Mouse (Mus musculus): ENCODE data around the gene Ldlrap1. TPM values are rescaled to one million over a fixed set of nuclear protein-coding genes. Genes with fewer than 3 reads are reported as not detected.
A peak's percentile ranks its signal among the peaks of the same experiment; 100 is the strongest.

Gene Ldlrap1
- 25.6 and 26.7 TPM in 2 replicates for polyA plus RNA-seq (2015; fragmentation: Nextera tagmentation; extraction: Ambion mirVana)

GRCm38 (mm10) chr4:134767426-134768225 is at the start of gene Ldlrap1:
Gene Ldlrap1 (minus strand): TSS chr4:134768024.
- peaks cover 34% of the 10 kb centered on the region for H3K4me1 ChIP-seq (ENCODE audit: control insufficient read depth, insufficient read depth, low read length)
- H3K4me3 ChIP-seq (replicated peaks; ENCODE audit: low read length): peak within 1 kb of the TSS; percentile 76
- peak within 1 kb of the TSS; percentile 69 for H3K4me2 ChIP-seq (ENCODE audit: low read depth, low read length)
- H3K27ac ChIP-seq (ENCODE audit: low read length): peak within 1 kb of the TSS; percentile 81
- H3K9me3 ChIP-seq (replicated peaks; ENCODE audit: control insufficient read depth, low read length): no peaks in the 10 kb centered on the region
- H3K36me3 ChIP-seq (ENCODE audit: control insufficient read depth, insufficient read depth, low read length): no peaks in the 10 kb centered on the region
- under 1% methylated on average over 80 of the region's 80 CpGs for WGBS
- H3K9ac ChIP-seq (ENCODE audit: low read length): peak within 1 kb of the TSS; percentile 93
- ATAC-seq (ENCODE audit: insufficient read depth, low FRiP score): peak; percentile 88
- H3K27me3 ChIP-seq (ENCODE audit: control insufficient read depth, insufficient read depth, low read length): no peaks in the 10 kb centered on the region

DNA sequence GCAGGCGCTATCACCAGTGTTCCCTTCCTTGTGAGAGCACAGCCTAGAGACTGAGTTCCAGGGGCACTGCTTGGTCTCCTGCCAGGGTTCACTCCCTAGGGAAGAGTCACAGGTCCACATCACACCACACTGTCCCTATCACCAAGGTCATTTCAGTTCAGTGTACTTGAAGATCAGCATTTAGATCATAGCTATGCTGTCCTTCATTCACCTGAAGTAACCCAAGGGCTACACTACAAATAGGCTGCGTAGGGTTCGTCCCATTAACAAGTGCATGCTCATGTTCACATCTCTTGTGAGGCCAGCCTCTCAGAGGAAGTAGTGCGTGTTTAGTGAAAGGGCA is 46.4 kb upstream of the Ldlrap1 start:
- no peak overlapping the region for H3K4me3 ChIP-seq (replicated peaks; ENCODE audit: low read length)
- no peak overlapping the region for H3K9ac ChIP-seq (ENCODE audit: low read length)
- H3K9me3 ChIP-seq (replicated peaks; ENCODE audit: control insufficient read depth, low read length): no peaks in the 10 kb centered on the region
- H3K27ac ChIP-seq (ENCODE audit: low read length): no peak overlapping the region
- 0 out of 2 replicates have a peak, but pooled peaks cover 2% of the 10 kb centered on the region for H3K36me3 ChIP-seq (ENCODE audit: control insufficient read depth, insufficient read depth, low read length)
- WGBS: 88% methylated on average over 4 of the region's 4 CpGs
- no peak overlapping the region for H3K4me2 ChIP-seq (ENCODE audit: low read depth, low read length)
- no peak; the same call in 1 of the 2 replicates for ATAC-seq (ENCODE audit: insufficient read depth, low FRiP score)
- no peaks in the 10 kb centered on the region for H3K4me1 ChIP-seq (ENCODE audit: control insufficient read depth, insufficient read depth, low read length)
- no peaks in the 10 kb centered on the region for H3K27me3 ChIP-seq (ENCODE audit: control insufficient read depth, insufficient read depth, low read length)

GRCm38 (mm10) chr4:134813406-134814228 is 45.8 kb upstream of the Ldlrap1 start:
- Histone ChIP-seq H3K4me1 (ENCODE audit: control insufficient read depth, insufficient read depth, low read length) (no peaks in the 10 kb centered on the region), H3K36me3 (ENCODE audit: control insufficient read depth, insufficient read depth, low read length) (0 out of 2 replicates have a peak, but pooled peaks cover 4% of the 10 kb centered on the region), H3K27me3 (ENCODE audit: control insufficient read depth, insufficient read depth, low read length) (no peaks in the 10 kb centered on the region), H3K9ac (ENCODE audit: low read length) (no peak overlapping the region), H3K4me2 (ENCODE audit: low read depth, low read length) (no peak overlapping the region), H3K27ac (ENCODE audit: low read length) (no peak overlapping the region), H3K9me3 (replicated peaks; ENCODE audit: control insufficient read depth, low read length) (no peaks in the 10 kb centered on the region), H3K4me3 (replicated peaks; ENCODE audit: low read length) (no peak overlapping the region)
- no peak for ATAC-seq (ENCODE audit: insufficient read depth, low FRiP score)
- 83% methylated on average over 17 of the region's 17 CpGs for WGBS

DNA sequence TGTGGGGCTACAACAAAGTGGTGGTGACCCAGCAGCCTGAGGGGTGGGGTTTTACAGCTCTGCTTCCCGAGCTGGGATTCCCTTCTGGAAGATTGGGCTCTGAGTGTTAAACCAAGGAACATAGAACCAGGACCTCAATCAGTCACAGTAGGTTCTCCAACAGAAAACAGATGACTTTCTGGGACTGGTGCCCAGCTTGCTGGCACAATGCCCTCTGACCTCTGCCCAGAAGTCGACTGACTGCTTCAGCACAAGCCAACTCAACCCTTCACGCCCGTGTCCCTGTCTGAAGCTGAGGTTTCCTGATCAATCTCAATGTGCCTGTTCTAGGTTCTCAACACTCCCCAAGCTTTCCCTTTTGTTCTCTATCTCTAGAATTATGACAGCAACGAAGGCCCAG is 36.9 kb upstream of the Ldlrap1 start:
- Histone ChIP-seq H3K27me3 (ENCODE audit: control insufficient read depth, insufficient read depth, low read length) (no peaks in the 10 kb centered on the region), H3K9ac (ENCODE audit: low read length) (no peak overlapping the region), H3K4me1 (ENCODE audit: control insufficient read depth, insufficient read depth, low read length) (no peaks in the 10 kb centered on the region), H3K4me3 (replicated peaks; ENCODE audit: low read length) (no peak overlapping the region), H3K9me3 (replicated peaks; ENCODE audit: control insufficient read depth, low read length) (no peaks in the 10 kb centered on the region), H3K4me2 (ENCODE audit: low read depth, low read length) (no peak overlapping the region), H3K27ac (ENCODE audit: low read length) (no peak overlapping the region), H3K36me3 (ENCODE audit: control insufficient read depth, insufficient read depth, low read length) (peaks cover 8% of the 10 kb centered on the region; the same call in 1 of the 2 replicates)
- ATAC-seq (ENCODE audit: insufficient read depth, low FRiP score): no peak
- WGBS: 66% methylated on average over 5 of the region's 5 CpGs

GRCm38 (mm10) chr4:134802765-134803164 is 34.9 kb upstream of the Ldlrap1 start:
- no peak overlapping the region for H3K9ac ChIP-seq (ENCODE audit: low read length)
- H3K36me3 ChIP-seq (ENCODE audit: control insufficient read depth, insufficient read depth, low read length): peaks cover 3% of the 10 kb centered on the region; the same call in 1 of the 2 replicates
- ATAC-seq (ENCODE audit: insufficient read depth, low FRiP score): no peak
- no peaks in the 10 kb centered on the region for H3K9me3 ChIP-seq (replicated peaks; ENCODE audit: control insufficient read depth, low read length)
- no peak overlapping the region for H3K27ac ChIP-seq (ENCODE audit: low read length)
- no peaks in the 10 kb centered on the region for H3K27me3 ChIP-seq (ENCODE audit: control insufficient read depth, insufficient read depth, low read length)
- no peaks in the 10 kb centered on the region for H3K4me1 ChIP-seq (ENCODE audit: control insufficient read depth, insufficient read depth, low read length)
- WGBS: 81% methylated on average over 3 of the region's 3 CpGs
- H3K4me2 ChIP-seq (ENCODE audit: low read depth, low read length): no peak overlapping the region
- no peak overlapping the region for H3K4me3 ChIP-seq (replicated peaks; ENCODE audit: low read length)

- Histone ChIP-seq H3K9me3 (replicated peaks; ENCODE audit: control insufficient read depth, low read length) (no peaks in the 10 kb centered on the region), H3K4me2 (ENCODE audit: low read depth, low read length) (no peak overlapping the region), H3K4me1 (ENCODE audit: control insufficient read depth, insufficient read depth, low read length) (peaks cover under 1% of the 10 kb centered on the region; the same call in 1 of the 2 replicates), H3K36me3 (ENCODE audit: control insufficient read depth, insufficient read depth, low read length) (peaks cover 3% of the 10 kb centered on the region; the same call in 1 of the 2 replicates), H3K4me3 (replicated peaks; ENCODE audit: low read length) (no peak overlapping the region), H3K27me3 (ENCODE audit: control insufficient read depth, insufficient read depth, low read length) (no peaks in the 10 kb centered on the region), H3K27ac (ENCODE audit: low read length) (no peak overlapping the region), H3K9ac (ENCODE audit: low read length) (no peak overlapping the region)
- ATAC-seq (ENCODE audit: insufficient read depth, low FRiP score): no peak
- 87% methylated on average over 10 of the region's 10 CpGs for WGBS
These were observed 34.3 kb upstream of the Ldlrap1 start for GRCm38 (mm10) chr4:134802155-134802554.

DNA sequence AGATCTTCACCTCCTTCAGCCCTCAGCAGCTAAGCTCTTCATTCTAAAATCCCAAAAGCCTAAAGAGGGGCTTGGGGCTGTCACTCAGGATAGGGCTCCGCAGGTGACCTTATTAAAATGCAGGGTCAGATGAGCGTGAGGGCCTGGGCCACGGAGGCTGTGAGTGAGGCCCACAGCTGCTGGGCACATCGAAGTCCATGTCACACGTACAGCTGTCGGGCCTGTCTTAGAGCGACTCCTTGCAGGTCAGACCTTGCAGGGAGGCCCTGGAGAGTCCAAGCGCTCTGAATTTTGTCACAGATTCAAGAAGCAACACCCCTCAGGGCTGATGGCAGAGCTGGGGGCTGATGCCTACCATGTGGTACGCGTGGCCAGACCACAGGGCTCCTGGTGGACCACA is 32.9 kb upstream of the Ldlrap1 start:
- Histone ChIP-seq H3K9ac (ENCODE audit: low read length) (no peak overlapping the region), H3K4me3 (replicated peaks; ENCODE audit: low read length) (no peak overlapping the region), H3K36me3 (ENCODE audit: control insufficient read depth, insufficient read depth, low read length) (0 out of 2 replicates have a peak, but pooled peaks cover 3% of the 10 kb centered on the region), H3K27ac (ENCODE audit: low read length) (no peak overlapping the region), H3K27me3 (ENCODE audit: control insufficient read depth, insufficient read depth, low read length) (no peaks in the 10 kb centered on the region), H3K4me2 (ENCODE audit: low read depth, low read length) (no peak overlapping the region), H3K9me3 (replicated peaks; ENCODE audit: control insufficient read depth, low read length) (no peaks in the 10 kb centered on the region), H3K4me1 (ENCODE audit: control insufficient read depth, insufficient read depth, low read length) (peaks cover 8% of the 10 kb centered on the region; the same call in 1 of the 2 replicates)
- WGBS: 79% methylated on average over 10 of the region's 10 CpGs
- ATAC-seq (ENCODE audit: insufficient read depth, low FRiP score): no peak

GRCm38 (mm10) chr4:134800098-134800497 is 32.3 kb upstream of the Ldlrap1 start:
- H3K4me1 ChIP-seq (ENCODE audit: control insufficient read depth, insufficient read depth, low read length): peaks cover 8% of the 10 kb centered on the region; the same call in 1 of the 2 replicates
- H3K36me3 ChIP-seq (ENCODE audit: control insufficient read depth, insufficient read depth, low read length): 0 out of 2 replicates have a peak, but pooled peaks cover 3% of the 10 kb centered on the region
- no peak overlapping the region for H3K9ac ChIP-seq (ENCODE audit: low read length)
- H3K4me2 ChIP-seq (ENCODE audit: low read depth, low read length): no peak overlapping the region
- H3K4me3 ChIP-seq (replicated peaks; ENCODE audit: low read length): no peak overlapping the region
- H3K9me3 ChIP-seq (replicated peaks; ENCODE audit: control insufficient read depth, low read length): no peaks in the 10 kb centered on the region
- no peak overlapping the region for H3K27ac ChIP-seq (ENCODE audit: low read length)
- ATAC-seq (ENCODE audit: insufficient read depth, low FRiP score): no peak
- WGBS: 61% methylated on average over 8 of the region's 8 CpGs
- H3K27me3 ChIP-seq (ENCODE audit: control insufficient read depth, insufficient read depth, low read length): no peaks in the 10 kb centered on the region

- H3K9ac ChIP-seq (ENCODE audit: low read length): no peak overlapping the region
- H3K27me3 ChIP-seq (ENCODE audit: control insufficient read depth, insufficient read depth, low read length): no peaks in the 10 kb centered on the region
- H3K27ac ChIP-seq (ENCODE audit: low read length): no peak overlapping the region
- no peak overlapping the region for H3K4me2 ChIP-seq (ENCODE audit: low read depth, low read length)
- peak; percentile 15; the same call in 1 of the 2 replicates for ATAC-seq (ENCODE audit: insufficient read depth, low FRiP score)
- H3K36me3 ChIP-seq (ENCODE audit: control insufficient read depth, insufficient read depth, low read length): 0 out of 2 replicates have a peak, but pooled peaks cover 3% of the 10 kb centered on the region
- H3K9me3 ChIP-seq (replicated peaks; ENCODE audit: control insufficient read depth, low read length): no peaks in the 10 kb centered on the region
- peaks cover 8% of the 10 kb centered on the region; the same call in 1 of the 2 replicates for H3K4me1 ChIP-seq (ENCODE audit: control insufficient read depth, insufficient read depth, low read length)
- H3K4me3 ChIP-seq (replicated peaks; ENCODE audit: low read length): no peak overlapping the region
- 4% methylated on average over 4 of the region's 4 CpGs for WGBS
These were observed 31.4 kb upstream of the Ldlrap1 start for GRCm38 (mm10) chr4:134799272-134799671.
